Mouse (Mus musculus) layer of hippocampus, adult 18-20 months (tissue): ENCODE measurements around the gene Pknox1. TPM values are rescaled to one million over a fixed set of nuclear protein-coding genes. Genes with fewer than 3 reads are reported as not detected.
"Not testable (repeated sequence)": the region's sequence is repeated elsewhere in the genome, so short reads cannot be mapped to it uniquely, and the experiment has no call there.

ENCODE experiments used
- DNase-seq, 2 experiments: peaks; one replicate each; pipeline ENCODE4 v3.0.0; 2022; ENCODE audit warnings: low spot score in 2 of 2
- long read RNA-seq: library from polyadenylated mRNA; stranded (forward); transcript quantifications from one replicate; pipeline ENCODE4 v2.0.0, GENCODE M21; 2021
- total RNA-seq, 2 experiments: library from RNA; stranded (reverse); gene quantifications; 2 replicates each; pipeline ENCODE4 v1.2.3; 2021

The Pknox1 gene
- total RNA-seq = 10 to 100 TPM; 10.3 to 15.0 TPM
- long read RNA-seq, full-length matches to known transcripts = 19 of 22 reads
- long read RNA-seq, partial matches to known transcripts = 1 of 22 reads
- long read RNA-seq, other reads (novel, unspliced or antisense) = 2 of 22 reads

GRCm38 (mm10) chr17:31564015-31564857 is at the start of gene Pknox1:
Gene Pknox1 (plus strand): TSS chr17:31564734.
- DNase-seq = peak; percentile 98 to 100

GRCm38 (mm10) chr17:31519344-31519945 is 45.1 kb upstream of the Pknox1 start:
- DNase-seq = no peak

GRCm38 (mm10) chr17:31519946-31520838 is 44.3 kb upstream of the Pknox1 start, which contains the start of the genes Wdr4 and Ndufv3:
Gene Wdr4 (minus strand): TSS chr17:31519980.
Gene Ndufv3 (plus strand): TSS chr17:31520115.
- DNase-seq = peak; percentile 97 to 99

- peak in 1 of 2 experiments; percentile 32 for DNase-seq
Measured at GRCm38 (mm10) chr17:31520895-31521294, 43.6 kb upstream of the Pknox1 start.

- DNase-seq = peak in 1 of 2 experiments; percentile 23
Measured at GRCm38 (mm10) chr17:31521948-31522347, 42.6 kb upstream of the Pknox1 start.

GRCm38 (mm10) chr17:31525114-31525513 is 39.4 kb upstream of the Pknox1 start:
- DNase-seq = no peak

- no peak for DNase-seq
Measured at GRCm38 (mm10) chr17:31525816-31526215, 38.7 kb upstream of the Pknox1 start.

GRCm38 (mm10) chr17:31529314-31529713 is 35.2 kb upstream of the Pknox1 start:
- DNase-seq = no peak

- no peak for DNase-seq
Measured at GRCm38 (mm10) chr17:31531441-31532158, 32.9 kb upstream of the Pknox1 start.

- not testable (repeated sequence) for DNase-seq
Measured at GRCm38 (mm10) chr17:31532331-31532730, 32.2 kb upstream of the Pknox1 start.

GRCm38 (mm10) chr17:31535358-31535757 is 29.2 kb upstream of the Pknox1 start:
- no peak for DNase-seq

GRCm38 (mm10) chr17:31535871-31536629 is 28.5 kb upstream of the Pknox1 start:
- DNase-seq = peak; percentile 84 to 90

GRCm38 (mm10) chr17:31540101-31540500 is 24.4 kb upstream of the Pknox1 start:
- no peak for DNase-seq

- DNase-seq = no peak
Measured at GRCm38 (mm10) chr17:31540809-31541459, 23.6 kb upstream of the Pknox1 start.

GRCm38 (mm10) chr17:31541460-31541831 is 23.1 kb upstream of the Pknox1 start:
- peak in 1 of 2 experiments; percentile 59 for DNase-seq

GRCm38 (mm10) chr17:31543574-31543973 is 21.0 kb upstream of the Pknox1 start:
- no peak for DNase-seq

GRCm38 (mm10) chr17:31546444-31547196 is 17.9 kb upstream of the Pknox1 start:
- DNase-seq = no peak

- no peak for DNase-seq
Measured at GRCm38 (mm10) chr17:31547974-31548373, 16.6 kb upstream of the Pknox1 start.
